Mouse (Mus musculus): ENCODE measurements around the gene Epb41l2. TPM values are rescaled to one million over a fixed set of nuclear protein-coding genes. Genes with fewer than 3 reads are reported as not detected.
A peak's percentile ranks its signal among the peaks of the same experiment; 100 is the strongest.

The Epb41l2 gene
- polyA plus RNA-seq, 1 experiment from 2014 or later = 45.5 TPM

DNA sequence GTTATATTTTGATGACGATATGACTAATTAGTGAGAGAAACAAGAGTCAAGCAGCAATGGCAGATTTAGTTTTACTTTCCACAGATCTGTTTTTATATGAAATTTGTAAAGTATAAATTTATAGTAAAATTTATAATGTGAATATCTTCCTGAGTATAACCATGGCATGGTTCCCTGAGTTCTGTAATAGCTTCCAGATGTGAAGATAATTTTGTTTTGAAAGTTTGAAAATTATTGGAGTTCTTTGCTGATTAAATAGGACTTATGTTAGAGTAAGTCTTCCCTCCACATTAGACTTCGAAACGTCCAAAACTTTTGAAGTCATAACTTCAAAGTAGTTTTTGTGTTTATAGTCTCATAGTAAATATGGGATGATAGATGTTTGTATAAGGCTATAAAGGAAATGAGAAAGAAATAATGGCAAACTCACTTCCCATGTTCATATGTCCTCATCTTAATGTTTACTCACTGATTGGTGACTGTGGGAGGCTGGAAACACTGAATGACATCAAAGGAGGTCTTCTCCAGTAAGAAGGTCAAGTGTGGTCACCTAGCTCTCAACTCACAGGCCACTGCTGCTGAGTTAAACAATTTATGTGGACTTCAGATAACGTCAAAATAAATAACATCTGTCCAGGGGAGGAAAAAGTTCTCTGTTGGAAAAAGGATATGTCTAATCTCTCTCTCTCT lies 26.1 kb upstream of the Epb41l2 start:
- TF ChIP-seq CTCF (IDR thresholded peaks at IDR 0.05; ENCODE audit: low read depth) = no peak
- ATAC-seq (replicated peaks; ENCODE audit: low FRiP score, low read depth) (no peak), DNase-seq (ENCODE audit: low spot score) (peak; percentile 71)
- Histone ChIP-seq H3K36me3 (ENCODE audit: insufficient read depth, low read length) (no peaks in the 10 kb centered on the region), H3K9ac (ENCODE audit: low read depth, low read length) (no peak overlapping the region), H3K4me2 (ENCODE audit: low read length) (no peak overlapping the region), H3K4me3 (replicated peaks; ENCODE audit: low read depth, low read length) (no peak overlapping the region), H3K27ac (no peak overlapping the region), H3K27me3 (ENCODE audit: insufficient read depth, low read length) (no peaks in the 10 kb centered on the region), H3K9me3 (replicated peaks; ENCODE audit: low read length) (no peaks in the 10 kb centered on the region), H3K4me1 (replicated peaks; ENCODE audit: insufficient read depth, low read length) (no peaks in the 10 kb centered on the region; the same call in 1 of the 2 replicates)
- 52% methylated on average over 4 of the region's 4 CpGs for WGBS

- no peak overlapping the region for H3K9ac ChIP-seq (ENCODE audit: low read depth, low read length)
- ATAC-seq (replicated peaks; ENCODE audit: low FRiP score, low read depth) = no peak
- DNase-seq (ENCODE audit: low spot score) = no peak
- H3K9me3 ChIP-seq (replicated peaks; ENCODE audit: low read length) = no peaks in the 10 kb centered on the region
- no peaks in the 10 kb centered on the region for H3K27me3 ChIP-seq (ENCODE audit: insufficient read depth, low read length)
- no peaks in the 10 kb centered on the region for H3K36me3 ChIP-seq (ENCODE audit: insufficient read depth, low read length)
- H3K4me1 ChIP-seq (replicated peaks; ENCODE audit: insufficient read depth, low read length) = no peaks in the 10 kb centered on the region
- 96% methylated on average over 5 of the region's 5 CpGs for WGBS
- TF ChIP-seq CTCF (IDR thresholded peaks at IDR 0.05; ENCODE audit: low read depth) = no peak
- H3K4me2 ChIP-seq (ENCODE audit: low read length) = no peak overlapping the region
- no peak overlapping the region for H3K27ac ChIP-seq
- H3K4me3 ChIP-seq (replicated peaks; ENCODE audit: low read depth, low read length) = no peak overlapping the region
These were observed 18.9 kb upstream of the Epb41l2 start for GRCm38 (mm10) chr10:25340675-25341074.

- H3K27me3 ChIP-seq (ENCODE audit: insufficient read depth, low read length) = no peaks in the 10 kb centered on the region
- no peak overlapping the region for H3K27ac ChIP-seq
- no peaks in the 10 kb centered on the region for H3K9me3 ChIP-seq (replicated peaks; ENCODE audit: low read length)
- ATAC-seq (replicated peaks; ENCODE audit: low FRiP score, low read depth) = no peak
- H3K36me3 ChIP-seq (ENCODE audit: insufficient read depth, low read length) = no peaks in the 10 kb centered on the region
- H3K4me1 ChIP-seq (replicated peaks; ENCODE audit: insufficient read depth, low read length) = no peaks in the 10 kb centered on the region
- H3K9ac ChIP-seq (ENCODE audit: low read depth, low read length) = no peak overlapping the region
- H3K4me2 ChIP-seq (ENCODE audit: low read length) = no peak overlapping the region
- no peak for DNase-seq (ENCODE audit: low spot score)
- TF ChIP-seq CTCF (IDR thresholded peaks at IDR 0.05; ENCODE audit: low read depth) = no peak
- no peak overlapping the region for H3K4me3 ChIP-seq (replicated peaks; ENCODE audit: low read depth, low read length)
These were observed 16.8 kb upstream of the Epb41l2 start for GRCm38 (mm10) chr10:25342801-25343200.

DNA sequence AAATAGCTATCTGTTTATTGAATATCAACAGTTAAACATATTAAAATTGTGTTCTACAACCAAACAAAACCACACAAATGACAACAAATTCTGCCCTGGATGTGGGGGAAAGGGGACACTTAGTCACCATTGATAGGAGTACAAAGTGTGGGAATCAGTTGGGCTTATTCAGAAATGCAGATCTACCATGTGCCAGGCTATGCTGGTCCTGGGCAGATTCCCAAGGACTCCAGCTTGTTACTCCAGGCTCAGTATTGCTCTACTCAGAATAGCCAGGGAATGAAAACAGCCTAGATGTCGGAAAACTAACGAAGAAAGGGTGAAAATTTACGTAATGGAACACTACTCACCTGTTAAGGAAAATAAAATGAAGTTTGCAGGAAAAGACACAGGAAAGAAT lies 5.7 kb upstream of the Epb41l2 start:
- 92% methylated on average over 3 of the region's 3 CpGs for WGBS
- TF ChIP-seq CTCF (IDR thresholded peaks at IDR 0.05; ENCODE audit: low read depth) = no peak
- Histone ChIP-seq H3K4me2 (ENCODE audit: low read length) (no peak overlapping the region), H3K4me1 (replicated peaks; ENCODE audit: insufficient read depth, low read length) (no peaks in the 10 kb centered on the region), H3K4me3 (replicated peaks; ENCODE audit: low read depth, low read length) (no peak overlapping the region), H3K27me3 (ENCODE audit: insufficient read depth, low read length) (no peaks in the 10 kb centered on the region), H3K9ac (ENCODE audit: low read depth, low read length) (no peak overlapping the region), H3K9me3 (replicated peaks; ENCODE audit: low read length) (no peaks in the 10 kb centered on the region), H3K27ac (no peak overlapping the region), H3K36me3 (ENCODE audit: insufficient read depth, low read length) (no peaks in the 10 kb centered on the region)
- no peak for ATAC-seq (replicated peaks; ENCODE audit: low FRiP score, low read depth)
- no peak for DNase-seq (ENCODE audit: low spot score)

GRCm38 (mm10) chr10:25354390-25354789 lies 5.2 kb upstream of the Epb41l2 start:
- 90% methylated on average over 7 of the region's 7 CpGs for WGBS
- no peak for DNase-seq (ENCODE audit: low spot score)

GRCm38 (mm10) chr10:25359959-25360811 lies 587 bp downstream of the Epb41l2 start:
- under 1% methylated on average over 52 of the region's 84 CpGs for WGBS
- Histone ChIP-seq H3K27ac (peak overlapping the region; percentile 73), H3K9ac (ENCODE audit: low read depth, low read length) (peak overlapping the region; percentile 70), H3K4me1 (replicated peaks; ENCODE audit: insufficient read depth, low read length) (no peaks in the 10 kb centered on the region), H3K9me3 (replicated peaks; ENCODE audit: low read length) (no peaks in the 10 kb centered on the region), H3K36me3 (ENCODE audit: insufficient read depth, low read length) (no peaks in the 10 kb centered on the region), H3K4me3 (replicated peaks; ENCODE audit: low read depth, low read length) (peak overlapping the region; percentile 60), H3K4me2 (ENCODE audit: low read length) (peak overlapping the region; percentile 60), H3K27me3 (ENCODE audit: insufficient read depth, low read length) (no peaks in the 10 kb centered on the region)
- ATAC-seq (replicated peaks; ENCODE audit: low FRiP score, low read depth) = peak; percentile 78
- TF ChIP-seq CTCF (IDR thresholded peaks at IDR 0.05; ENCODE audit: low read depth) = no peak
- peak; percentile 29 for DNase-seq (ENCODE audit: low spot score)

More at GRCm38 (mm10) chr10:25354390-25354789, 5.2 kb upstream of the Epb41l2 start:
- H3K4me3 ChIP-seq (replicated peaks; ENCODE audit: low read depth, low read length) = no peak overlapping the region
- H3K4me2 ChIP-seq (ENCODE audit: low read length) = no peak overlapping the region
- H3K4me1 ChIP-seq (replicated peaks; ENCODE audit: insufficient read depth, low read length) = no peaks in the 10 kb centered on the region
- H3K27me3 ChIP-seq (ENCODE audit: insufficient read depth, low read length) = no peaks in the 10 kb centered on the region
- no peaks in the 10 kb centered on the region for H3K36me3 ChIP-seq (ENCODE audit: insufficient read depth, low read length)
- ATAC-seq (replicated peaks; ENCODE audit: low FRiP score, low read depth) = no peak
- H3K9me3 ChIP-seq (replicated peaks; ENCODE audit: low read length) = no peaks in the 10 kb centered on the region
- TF ChIP-seq CTCF (IDR thresholded peaks at IDR 0.05; ENCODE audit: low read depth) = no peak
- H3K27ac ChIP-seq = no peak overlapping the region
- H3K9ac ChIP-seq (ENCODE audit: low read depth, low read length) = no peak overlapping the region
